Comparison of ENCODE assay signal across 10 mouse cellular contexts in the genomic region with DNA sequence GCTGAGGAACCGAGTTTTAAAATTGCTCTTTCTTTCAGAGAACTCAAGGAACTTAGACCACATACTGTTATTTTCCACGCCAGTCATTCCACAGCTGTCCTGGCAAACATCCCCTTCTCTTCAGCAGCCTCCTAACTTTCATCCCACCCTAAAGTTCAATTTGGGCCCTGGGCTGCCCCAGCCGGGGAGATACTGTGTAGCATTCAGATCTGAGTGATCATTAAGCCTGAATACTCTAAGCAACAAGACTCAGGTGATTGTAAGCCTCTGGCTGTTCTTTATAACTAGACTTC.
A peak's percentile ranks its signal among the peaks of the same experiment; 100 is the strongest.
DNase-seq lines count a peak whose midpoint lies in the region; ATAC-seq and TF ChIP-seq lines count a peak whose summit lies in the region.
"Had no signal": no experiment of that assay in that cellular context is flagged by ENCODE, and none has a peak within 500 bp of the region (broad histone marks: within the 10 kb centered on the region; RNA-seq: fewer than 3 reads in every experiment).

No protein-coding gene starts in this region.

- no peaks in the 10 kb centered on the region for H3K4me1 ChIP-seq in hindbrain, embryonic 12.5 days
- H3K4me1 ChIP-seq in hindbrain, embryonic 14.5 days (replicated peaks; ENCODE audit: control insufficient read depth, insufficient read depth, low read length) = no peaks in the 10 kb centered on the region
- H3K4me1 ChIP-seq in embryonic facial prominence, embryonic 13.5 days = peaks cover 31% of the 10 kb centered on the region
- H3K4me1 ChIP-seq in limb, embryonic 13.5 days = peaks cover 12% of the 10 kb centered on the region
- H3K4me1 ChIP-seq in liver, embryonic 11.5 days (replicated peaks; ENCODE audit: control insufficient read depth, insufficient read depth, low read length) = no peaks in the 10 kb centered on the region

- H3K9ac ChIP-seq in hindbrain, embryonic 12.5 days = no peak overlapping the region
- no peak overlapping the region for H3K9ac ChIP-seq in hindbrain, embryonic 14.5 days
- no peak overlapping the region for H3K9ac ChIP-seq in embryonic facial prominence, embryonic 13.5 days
- H3K9ac ChIP-seq in limb, embryonic 13.5 days = no peak overlapping the region
- H3K9ac ChIP-seq in liver, embryonic 11.5 days (ENCODE audit: low read depth, low read length) = no peak overlapping the region

- H3K4me3 ChIP-seq in gastrocnemius, adult 2 months = no peak overlapping the region
- H3K4me3 ChIP-seq in hindbrain, embryonic 12.5 days = no peak overlapping the region
- H3K4me3 ChIP-seq in hindbrain, embryonic 14.5 days (replicated peaks; ENCODE audit: low read length) = no peak overlapping the region
- H3K4me3 ChIP-seq in embryonic facial prominence, embryonic 13.5 days = no peak overlapping the region
- H3K4me3 ChIP-seq in limb, embryonic 13.5 days = no peak overlapping the region
- no peak overlapping the region for H3K4me3 ChIP-seq in liver, embryonic 11.5 days (ENCODE audit: low read depth, low read length)

- ATAC-seq in hindbrain, embryonic 12.5 days (ENCODE audit: low FRiP score) = no peak
- no peak for ATAC-seq in hindbrain, embryonic 14.5 days (ENCODE audit: low FRiP score)
- no peak for ATAC-seq in embryonic facial prominence, embryonic 13.5 days (ENCODE audit: insufficient number of reproducible peaks, insufficient read depth, low FRiP score, low TSS enrichment, low read depth)
- ATAC-seq in limb, embryonic 13.5 days (ENCODE audit: low FRiP score, low read depth) = peak; percentile 21; the same call in 1 of the 2 replicates
- no peak for ATAC-seq in liver, embryonic 11.5 days (replicated peaks; ENCODE audit: low FRiP score)

- no peaks in the 10 kb centered on the region for H3K36me3 ChIP-seq in hindbrain, embryonic 12.5 days
- no peaks in the 10 kb centered on the region for H3K36me3 ChIP-seq in hindbrain, embryonic 14.5 days (replicated peaks; ENCODE audit: control insufficient read depth, insufficient read depth)
- H3K36me3 ChIP-seq in embryonic facial prominence, embryonic 13.5 days = no peaks in the 10 kb centered on the region
- H3K36me3 ChIP-seq in limb, embryonic 13.5 days = no peaks in the 10 kb centered on the region
- H3K36me3 ChIP-seq in liver, embryonic 11.5 days (ENCODE audit: control insufficient read depth, insufficient read depth, low read length) = no peaks in the 10 kb centered on the region

- H3K4me2 ChIP-seq in hindbrain, embryonic 12.5 days (replicated peaks) = no peak overlapping the region
- H3K4me2 ChIP-seq in hindbrain, embryonic 14.5 days (replicated peaks) = no peak overlapping the region
- no peak overlapping the region for H3K4me2 ChIP-seq in embryonic facial prominence, embryonic 13.5 days
- no peak overlapping the region for H3K4me2 ChIP-seq in limb, embryonic 13.5 days (replicated peaks)
- H3K4me2 ChIP-seq in liver, embryonic 11.5 days = no peak overlapping the region
- H3K4me2 ChIP-seq: midbrain, embryonic 11.5 days had no signal

- intact Hi-C loops in gastrocnemius, adult 2 months (cut with DNase I) = loop anchor here (1.0 to 10.0 kb wide), 3 partner anchors 136 to 1040 kb away; no protein-coding TSS in a partner anchor

- WGBS in hindbrain, embryonic 12.5 days = 47% methylated on average over 3 of the region's 3 CpGs
- WGBS in hindbrain, embryonic 14.5 days = 57% methylated on average over 3 of the region's 3 CpGs
- 33% methylated on average over 3 of the region's 3 CpGs for WGBS in embryonic facial prominence, embryonic 13.5 days
- 36% methylated on average over 3 of the region's 3 CpGs for WGBS in limb, embryonic 13.5 days
- 65% methylated on average over 3 of the region's 3 CpGs for WGBS in liver, embryonic 11.5 days

- H3K27ac ChIP-seq in gastrocnemius, adult 2 months = peak overlapping the region; percentile 62
- H3K27ac ChIP-seq in hindbrain, embryonic 12.5 days = 0 out of 2 replicates have a peak overlapping the region, but pooled peaks have one; percentile 5
- H3K27ac ChIP-seq in hindbrain, embryonic 14.5 days = no peak overlapping the region; the same call in 1 of the 2 replicates
- peak overlapping the region; percentile 79 for H3K27ac ChIP-seq in embryonic facial prominence, embryonic 13.5 days
- peak overlapping the region; percentile 58 for H3K27ac ChIP-seq in limb, embryonic 13.5 days
- H3K27ac ChIP-seq in liver, embryonic 11.5 days (ENCODE audit: low read depth, low read length) = no peak overlapping the region; the same call in 1 of the 2 replicates

- H3K27me3 ChIP-seq in hindbrain, embryonic 12.5 days = no peaks in the 10 kb centered on the region
- H3K27me3 ChIP-seq in hindbrain, embryonic 14.5 days (ENCODE audit: control insufficient read depth, insufficient read depth, low read length) = no peaks in the 10 kb centered on the region
- H3K27me3 ChIP-seq in embryonic facial prominence, embryonic 13.5 days = no peaks in the 10 kb centered on the region
- H3K27me3 ChIP-seq in limb, embryonic 13.5 days = peaks cover 10% of the 10 kb centered on the region
- no peaks in the 10 kb centered on the region for H3K27me3 ChIP-seq in liver, embryonic 11.5 days (replicated peaks; ENCODE audit: control insufficient read depth, insufficient read depth, low read length)
- H3K27me3 ChIP-seq: CH12.LX had no signal

- no peak for TF ChIP-seq CTCF in gastrocnemius, adult 2 months (IDR thresholded peaks at IDR 0.05)

- no peak for DNase-seq in gastrocnemius, adult 2 months
- DNase-seq in gastrocnemius, postnatal 10 days = no peak
- DNase-seq in hindbrain, embryonic 14.5 days (ENCODE audit: low spot score) = no peak
- no peak for DNase-seq in cerebellum, adult 8-10 months
- DNase-seq in liver, embryonic 11.5 days (ENCODE audit: low spot score) = no peak

- H3K9me3 ChIP-seq in hindbrain, embryonic 12.5 days (replicated peaks) = no peaks in the 10 kb centered on the region
- H3K9me3 ChIP-seq in hindbrain, embryonic 14.5 days (ENCODE audit: control insufficient read depth, low read length) = no peaks in the 10 kb centered on the region
- no peaks in the 10 kb centered on the region for H3K9me3 ChIP-seq in embryonic facial prominence, embryonic 13.5 days
- no peaks in the 10 kb centered on the region for H3K9me3 ChIP-seq in limb, embryonic 13.5 days
- H3K9me3 ChIP-seq in liver, embryonic 11.5 days (ENCODE audit: control insufficient read depth, low read length) = no peaks in the 10 kb centered on the region

Comparison
In these comparisons a context has a peak if more than half of its experiments do, and no peak if none do; other contexts are left out.
1. H3K27ac ChIP-seq: peak in gastrocnemius, adult 2 months (single experiment), hindbrain, embryonic 12.5 days (single experiment), embryonic facial prominence, embryonic 13.5 days (single experiment) and limb, embryonic 13.5 days (single experiment); none in hindbrain, embryonic 14.5 days (single experiment) and liver, embryonic 11.5 days (single experiment).